Mouse (Mus musculus): ENCODE data around the gene Csf1. TPM values are rescaled to one million over a fixed set of nuclear protein-coding genes. Genes with fewer than 3 reads are reported as not detected.
A peak's percentile ranks its signal among the peaks of the same experiment; 100 is the strongest.

The Csf1 gene
- polyA plus RNA-seq, 1 experiment from 2014 or later, result 10.7 TPM

DNA sequence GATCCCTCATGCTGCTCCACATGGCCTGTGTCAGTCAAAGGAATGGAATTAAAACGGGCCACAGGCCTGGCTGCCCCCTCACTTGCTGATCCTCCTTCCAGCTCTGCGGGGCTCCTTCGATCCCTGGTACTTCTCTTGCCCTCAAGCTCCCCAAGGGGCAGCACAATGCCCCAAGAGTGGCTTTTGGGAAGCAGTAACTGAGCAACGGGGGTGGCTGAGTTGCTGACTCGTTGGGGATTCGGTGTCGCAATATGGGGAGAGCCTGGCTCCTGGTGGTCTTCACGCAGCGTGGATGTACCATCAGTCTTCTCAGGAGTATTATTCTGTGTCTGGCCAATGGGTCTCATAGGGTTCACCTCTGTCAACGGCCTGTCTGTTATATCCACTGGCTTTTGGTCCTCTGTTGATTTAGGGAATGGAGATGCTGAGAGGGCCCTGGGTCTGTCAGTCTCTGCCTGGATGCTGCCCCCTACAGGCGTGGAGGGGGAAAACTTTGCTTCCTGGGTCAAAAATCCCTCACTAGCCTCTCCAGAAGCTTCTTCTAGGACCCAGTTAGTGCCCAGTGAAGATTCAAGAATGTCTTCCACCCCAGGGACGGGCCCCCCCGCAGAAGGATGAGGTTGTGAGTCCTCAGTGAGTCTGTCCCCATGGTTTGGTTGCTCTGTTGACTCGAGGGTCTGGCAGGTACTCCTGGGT is 11.9 kb downstream of the Csf1 start:
- 78% methylated on average over 14 of the region's 14 CpGs for WGBS (ENCODE audit: insufficient replicate concordance)
- ATAC-seq (replicated peaks; ENCODE audit: insufficient number of reproducible peaks, low FRiP score, low TSS enrichment), result no peak
- H3K36me3 ChIP-seq (ENCODE audit: control insufficient read depth, insufficient read depth, low read length), result peaks cover 9% of the 10 kb centered on the region

DNA sequence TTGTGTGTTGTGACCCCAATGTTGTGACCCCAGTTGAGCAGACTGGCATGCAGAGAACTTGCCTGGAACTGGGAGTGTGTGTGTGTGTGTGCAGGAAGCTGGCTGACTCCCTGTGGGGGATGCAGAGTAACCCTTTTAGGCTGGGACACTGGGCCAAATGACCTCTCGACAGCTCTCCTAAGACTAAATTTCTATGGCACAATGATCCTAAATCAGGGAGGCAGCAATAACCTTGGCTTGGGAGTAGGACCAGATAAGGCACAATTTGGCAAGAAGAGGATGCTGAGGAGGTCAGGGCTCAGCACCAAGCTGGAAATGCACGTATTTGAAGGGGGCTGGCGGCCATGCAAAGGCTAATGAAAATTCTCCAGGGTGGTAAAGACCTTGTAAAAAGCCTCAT is 14.2 kb downstream of the Csf1 start:
- H3K36me3 ChIP-seq (ENCODE audit: control insufficient read depth, insufficient read depth, low read length), result peaks cover 12% of the 10 kb centered on the region
- no peaks in the 10 kb centered on the region for H3K9me3 ChIP-seq (replicated peaks; ENCODE audit: control insufficient read depth, low read length)
- no peak overlapping the region for H3K4me3 ChIP-seq (ENCODE audit: low read depth, low read length)
- 79% methylated on average over 3 of the region's 3 CpGs for WGBS (ENCODE audit: insufficient replicate concordance)
- no peak overlapping the region for H3K4me2 ChIP-seq
- no peak overlapping the region for H3K9ac ChIP-seq (ENCODE audit: low read depth, low read length)
- no peaks in the 10 kb centered on the region for H3K27me3 ChIP-seq (ENCODE audit: control insufficient read depth, insufficient read depth, low read length)
- H3K4me1 ChIP-seq (ENCODE audit: control insufficient read depth, insufficient read depth, low read length), result peaks cover 28% of the 10 kb centered on the region
- ATAC-seq (replicated peaks; ENCODE audit: insufficient number of reproducible peaks, low FRiP score, low TSS enrichment), result no peak
- H3K27ac ChIP-seq (ENCODE audit: low read depth, low read length), result no peak overlapping the region

More for the DNA sequence above, 11.9 kb downstream of the Csf1 start:
- H3K27me3 ChIP-seq (ENCODE audit: control insufficient read depth, insufficient read depth, low read length), result no peaks in the 10 kb centered on the region
- no peak overlapping the region for H3K4me3 ChIP-seq (ENCODE audit: low read depth, low read length)
- H3K4me1 ChIP-seq (ENCODE audit: control insufficient read depth, insufficient read depth, low read length), result peaks cover 5% of the 10 kb centered on the region; the same call in 1 of the 2 replicates
- no peak overlapping the region for H3K9ac ChIP-seq (ENCODE audit: low read depth, low read length)
- no peak overlapping the region for H3K4me2 ChIP-seq
- H3K27ac ChIP-seq (ENCODE audit: low read depth, low read length), result no peak overlapping the region
- no peaks in the 10 kb centered on the region for H3K9me3 ChIP-seq (replicated peaks; ENCODE audit: control insufficient read depth, low read length)

DNA sequence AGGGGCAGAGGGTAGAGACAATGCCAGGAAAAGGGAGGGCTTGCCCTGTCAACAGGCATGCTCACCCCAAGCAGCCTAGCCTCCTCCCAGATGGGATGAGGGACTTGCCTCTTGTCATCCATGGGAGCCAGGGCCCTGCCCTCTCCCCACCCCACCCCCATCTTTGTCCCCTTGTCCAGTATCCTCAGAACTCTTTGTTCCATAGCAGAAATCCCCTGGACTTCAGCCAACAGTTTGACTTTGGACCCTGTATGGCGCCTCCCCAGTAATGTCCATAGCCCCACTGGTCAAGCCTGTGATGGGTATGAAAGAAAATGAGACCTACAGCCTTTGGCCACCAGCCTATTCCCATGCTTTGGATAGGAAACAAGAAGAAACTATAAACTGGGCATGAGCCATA is 16.6 kb downstream of the Csf1 start:
- 88% methylated on average over 1 of the region's 1 CpGs for WGBS (ENCODE audit: insufficient replicate concordance)
- H3K4me3 ChIP-seq (ENCODE audit: low read depth, low read length), result no peak overlapping the region
- H3K9ac ChIP-seq (ENCODE audit: low read depth, low read length), result no peak overlapping the region
- H3K27ac ChIP-seq (ENCODE audit: low read depth, low read length), result no peak overlapping the region
- no peak overlapping the region for H3K4me2 ChIP-seq
- H3K36me3 ChIP-seq (ENCODE audit: control insufficient read depth, insufficient read depth, low read length), result peaks cover 8% of the 10 kb centered on the region
- ATAC-seq (replicated peaks; ENCODE audit: insufficient number of reproducible peaks, low FRiP score, low TSS enrichment), result no peak
- H3K9me3 ChIP-seq (replicated peaks; ENCODE audit: control insufficient read depth, low read length), result no peaks in the 10 kb centered on the region
- H3K27me3 ChIP-seq (ENCODE audit: control insufficient read depth, insufficient read depth, low read length), result no peaks in the 10 kb centered on the region
- peaks cover 43% of the 10 kb centered on the region for H3K4me1 ChIP-seq (ENCODE audit: control insufficient read depth, insufficient read depth, low read length)

DNA sequence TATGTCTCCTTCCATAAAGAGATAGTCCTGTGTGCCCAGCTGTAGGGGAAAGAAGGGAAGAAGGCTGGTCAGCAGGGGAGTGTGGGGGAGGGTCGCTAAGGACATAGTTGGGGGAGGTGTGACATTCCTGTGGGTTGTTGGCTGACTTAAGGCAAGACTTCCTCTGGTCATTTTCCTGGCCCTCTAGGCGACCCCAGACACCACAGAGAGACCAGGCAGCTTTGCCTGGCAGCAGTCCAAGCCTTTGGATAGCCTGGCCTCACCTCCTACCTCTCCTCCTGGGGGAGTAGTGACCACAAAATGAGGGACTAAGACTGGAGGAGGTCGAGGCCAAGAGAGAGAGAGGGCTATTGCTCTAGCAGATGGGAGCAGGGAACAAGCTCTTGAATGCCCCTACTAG is 17.2 kb downstream of the Csf1 start:
- Histone ChIP-seq H3K9ac (ENCODE audit: low read depth, low read length) (no peak overlapping the region), H3K4me1 (ENCODE audit: control insufficient read depth, insufficient read depth, low read length) (peaks cover 43% of the 10 kb centered on the region), H3K9me3 (replicated peaks; ENCODE audit: control insufficient read depth, low read length) (no peaks in the 10 kb centered on the region), H3K27me3 (ENCODE audit: control insufficient read depth, insufficient read depth, low read length) (no peaks in the 10 kb centered on the region), H3K4me3 (ENCODE audit: low read depth, low read length) (no peak overlapping the region), H3K4me2 (no peak overlapping the region), H3K36me3 (ENCODE audit: control insufficient read depth, insufficient read depth, low read length) (peaks cover 8% of the 10 kb centered on the region), H3K27ac (ENCODE audit: low read depth, low read length) (no peak overlapping the region)
- 13% methylated on average over 3 of the region's 3 CpGs for WGBS (ENCODE audit: insufficient replicate concordance)
- ATAC-seq (replicated peaks; ENCODE audit: insufficient number of reproducible peaks, low FRiP score, low TSS enrichment), result no peak

DNA sequence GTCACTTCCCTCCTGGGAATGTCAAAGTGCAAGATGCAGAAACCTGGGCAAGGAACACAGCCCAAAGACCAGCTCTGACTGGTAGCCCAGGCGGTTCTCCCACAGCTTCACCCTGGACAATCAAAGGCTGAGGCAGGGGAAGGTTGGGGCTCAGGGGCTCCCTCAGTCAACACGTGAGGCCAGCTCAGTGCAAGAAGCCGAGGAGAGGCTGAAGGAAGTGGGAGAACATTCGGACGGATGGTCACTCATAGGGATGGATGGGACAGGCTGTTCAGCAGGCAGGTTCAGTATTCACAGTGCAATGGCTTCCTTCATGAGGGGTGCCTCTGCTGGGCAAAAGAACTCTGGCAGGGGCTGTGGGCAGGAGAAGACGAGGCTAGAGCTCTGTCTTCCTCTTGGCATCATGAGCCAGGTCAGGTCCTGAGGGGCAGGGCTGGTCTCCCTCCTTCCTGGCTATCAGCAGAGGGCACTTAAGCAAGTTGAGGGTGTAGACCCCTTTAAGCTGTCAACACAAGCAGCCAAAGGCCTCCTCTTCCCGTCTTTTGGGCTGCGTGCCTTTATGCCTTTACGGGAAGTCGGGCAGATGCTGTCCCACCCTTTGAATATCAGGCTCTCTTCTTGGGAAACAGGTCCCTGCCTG is 18.1 kb downstream of the Csf1 start:
- Histone ChIP-seq H3K4me1 (ENCODE audit: control insufficient read depth, insufficient read depth, low read length) (peaks cover 43% of the 10 kb centered on the region), H3K27me3 (ENCODE audit: control insufficient read depth, insufficient read depth, low read length) (no peaks in the 10 kb centered on the region), H3K9ac (ENCODE audit: low read depth, low read length) (no peak overlapping the region), H3K4me3 (ENCODE audit: low read depth, low read length) (no peak overlapping the region), H3K27ac (ENCODE audit: low read depth, low read length) (no peak overlapping the region), H3K4me2 (no peak overlapping the region), H3K36me3 (ENCODE audit: control insufficient read depth, insufficient read depth, low read length) (peaks cover 8% of the 10 kb centered on the region), H3K9me3 (replicated peaks; ENCODE audit: control insufficient read depth, low read length) (no peaks in the 10 kb centered on the region)
- 62% methylated on average over 10 of the region's 10 CpGs for WGBS (ENCODE audit: insufficient replicate concordance)
- ATAC-seq (replicated peaks; ENCODE audit: insufficient number of reproducible peaks, low FRiP score, low TSS enrichment), result no peak

DNA sequence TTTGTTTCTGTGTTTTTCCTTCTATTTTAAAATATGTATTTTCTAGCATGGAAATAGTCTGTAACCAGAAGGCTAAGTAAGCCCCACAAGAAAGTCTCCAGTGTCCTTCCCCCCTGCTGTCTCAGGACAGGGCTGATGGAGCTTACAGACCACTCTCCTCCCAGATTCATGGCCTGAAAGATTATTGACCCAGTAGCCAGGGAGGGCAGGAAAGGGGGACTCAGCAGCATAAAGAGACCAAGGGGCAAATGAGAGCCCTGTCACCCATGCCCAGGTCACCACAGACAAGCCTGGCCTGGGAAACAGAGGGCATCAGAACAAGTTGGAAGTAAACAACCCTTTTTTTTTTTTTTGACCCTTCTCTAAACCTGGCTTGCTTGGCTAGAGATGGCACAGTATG is 18.9 kb downstream of the Csf1 start:
- ATAC-seq (replicated peaks; ENCODE audit: insufficient number of reproducible peaks, low FRiP score, low TSS enrichment), result no peak
- Histone ChIP-seq H3K4me1 (ENCODE audit: control insufficient read depth, insufficient read depth, low read length) (peaks cover 43% of the 10 kb centered on the region), H3K9me3 (replicated peaks; ENCODE audit: control insufficient read depth, low read length) (no peaks in the 10 kb centered on the region), H3K4me3 (ENCODE audit: low read depth, low read length) (no peak overlapping the region), H3K4me2 (no peak overlapping the region), H3K36me3 (ENCODE audit: control insufficient read depth, insufficient read depth, low read length) (peaks cover 8% of the 10 kb centered on the region), H3K9ac (ENCODE audit: low read depth, low read length) (0 out of 2 replicates have a peak overlapping the region, but pooled peaks have one; percentile 10), H3K27ac (ENCODE audit: low read depth, low read length) (peak overlapping the region; percentile 62), H3K27me3 (ENCODE audit: control insufficient read depth, insufficient read depth, low read length) (no peaks in the 10 kb centered on the region)

DNA sequence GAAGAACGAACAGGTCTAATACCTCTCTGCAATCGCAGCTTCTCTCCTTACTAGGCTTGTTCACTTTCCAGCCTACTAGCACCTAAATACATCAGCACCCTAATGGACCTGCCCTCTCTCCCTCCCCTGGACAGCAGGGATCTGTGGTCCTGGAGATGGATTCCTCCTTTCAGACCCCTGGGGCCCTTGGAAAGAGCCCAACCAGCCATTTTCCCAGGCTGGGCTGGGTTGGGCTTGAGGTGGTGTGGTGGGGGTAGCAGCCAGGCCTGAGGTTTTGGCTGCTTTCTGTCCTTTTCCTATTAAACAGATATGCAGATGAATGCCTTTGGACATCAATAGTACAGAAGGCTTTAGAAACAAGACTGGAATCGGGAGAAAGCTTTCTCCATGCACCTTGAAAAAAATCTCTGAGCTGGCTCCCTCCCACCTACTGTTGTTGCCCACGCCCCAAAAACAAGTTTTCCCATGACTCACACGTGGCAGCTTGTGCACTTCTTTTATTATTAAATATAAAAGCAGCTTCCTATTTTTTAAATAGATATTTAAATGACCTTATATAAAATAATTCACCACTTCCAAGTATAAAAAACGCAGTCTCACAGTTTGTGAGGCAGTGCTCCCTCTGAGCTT is 19.6 kb downstream of the Csf1 start:
- ATAC-seq (replicated peaks; ENCODE audit: insufficient number of reproducible peaks, low FRiP score, low TSS enrichment), result peak; percentile 80

DNA sequence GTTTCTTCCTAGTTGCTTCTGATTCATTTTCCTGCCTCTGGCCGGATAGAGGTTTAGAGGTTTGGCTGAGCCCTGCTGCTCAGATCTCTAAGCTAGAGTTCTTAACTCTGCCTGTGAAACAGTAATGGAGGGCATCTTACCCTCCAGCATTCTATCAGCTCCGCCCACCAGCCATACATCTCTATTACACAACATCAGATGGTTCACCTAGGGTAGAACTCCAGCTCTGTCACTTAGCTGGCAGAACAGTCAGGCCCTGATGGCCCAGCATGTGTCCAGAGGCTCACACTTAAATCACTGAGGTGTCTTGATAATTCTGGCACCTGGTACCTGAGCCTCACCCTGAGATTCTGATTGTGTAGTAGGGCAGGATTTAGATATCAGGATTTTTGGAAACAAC is 20.3 kb downstream of the Csf1 start:
- no peak for ATAC-seq (replicated peaks; ENCODE audit: insufficient number of reproducible peaks, low FRiP score, low TSS enrichment)
- H3K36me3 ChIP-seq (ENCODE audit: control insufficient read depth, insufficient read depth, low read length), result peaks cover 3% of the 10 kb centered on the region; the same call in 1 of the 2 replicates
- H3K4me2 ChIP-seq, result no peak overlapping the region
- no peak overlapping the region for H3K4me3 ChIP-seq (ENCODE audit: low read depth, low read length)
- H3K4me1 ChIP-seq (ENCODE audit: control insufficient read depth, insufficient read depth, low read length), result peaks cover 43% of the 10 kb centered on the region
- H3K27ac ChIP-seq (ENCODE audit: low read depth, low read length), result peak overlapping the region; percentile 62; the same call in 1 of the 2 replicates
- no peaks in the 10 kb centered on the region for H3K27me3 ChIP-seq (ENCODE audit: control insufficient read depth, insufficient read depth, low read length)
- H3K9ac ChIP-seq (ENCODE audit: low read depth, low read length), result no peak overlapping the region
- WGBS (ENCODE audit: insufficient replicate concordance), result 62% methylated on average over 2 of the region's 2 CpGs
- H3K9me3 ChIP-seq (replicated peaks; ENCODE audit: control insufficient read depth, low read length), result no peaks in the 10 kb centered on the region

More for the DNA sequence above, 19.6 kb downstream of the Csf1 start:
- no peaks in the 10 kb centered on the region for H3K9me3 ChIP-seq (replicated peaks; ENCODE audit: control insufficient read depth, low read length)
- 10% methylated on average over 6 of the region's 6 CpGs for WGBS (ENCODE audit: insufficient replicate concordance)
- H3K4me3 ChIP-seq (ENCODE audit: low read depth, low read length), result no peak overlapping the region
- H3K4me2 ChIP-seq, result peak overlapping the region; percentile 16; the same call in 1 of the 2 replicates
- no peaks in the 10 kb centered on the region for H3K27me3 ChIP-seq (ENCODE audit: control insufficient read depth, insufficient read depth, low read length)
- H3K4me1 ChIP-seq (ENCODE audit: control insufficient read depth, insufficient read depth, low read length), result peaks cover 43% of the 10 kb centered on the region
- H3K9ac ChIP-seq (ENCODE audit: low read depth, low read length), result 0 out of 2 replicates have a peak overlapping the region, but pooled peaks have one; percentile 10
- peaks cover 3% of the 10 kb centered on the region for H3K36me3 ChIP-seq (ENCODE audit: control insufficient read depth, insufficient read depth, low read length)
- H3K27ac ChIP-seq (ENCODE audit: low read depth, low read length), result peak overlapping the region; percentile 62; the same call in 1 of the 2 replicates

All from heart, embryonic 11.5 days (tissue).